Mouse (Mus musculus): ENCODE measurements at regions not wholly inside any gene's neighbourhood (a gene's known extent, or its start where the extent isn't known, plus 50 kb on each side); places are given as distances from the start of the nearest gene placed in this dataset.

DNA sequence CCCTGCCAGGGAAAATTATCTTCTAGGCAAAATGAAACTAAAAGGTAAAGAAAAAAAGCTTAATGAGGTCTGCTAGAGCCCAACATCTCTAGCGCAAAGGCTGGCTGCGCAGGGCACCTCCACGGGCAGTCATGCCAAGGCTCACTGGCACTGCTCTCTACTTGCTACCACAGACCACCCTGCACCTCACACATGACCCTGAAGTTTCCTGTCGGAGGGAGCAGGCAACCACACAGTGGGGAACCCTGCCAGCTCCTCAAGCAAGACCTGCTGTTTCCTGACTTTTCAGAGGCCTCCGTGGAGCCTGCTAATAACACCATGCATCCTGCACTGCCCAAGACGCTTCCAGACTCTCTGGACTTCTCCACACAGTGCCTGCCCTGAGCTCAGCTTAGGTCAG lies 182.3 kb downstream of the Mroh4 start:
- no peaks in the 10 kb centered on the region for H3K27me3 ChIP-seq (ENCODE audit: control insufficient read depth, insufficient read depth, low read length)
- 12% methylated on average over 6 of the region's 6 CpGs for WGBS
- H3K27ac ChIP-seq (ENCODE audit: insufficient read depth, low read length) = no peak overlapping the region
- H3K36me3 ChIP-seq (ENCODE audit: control insufficient read depth, insufficient read depth, low read length) = no peaks in the 10 kb centered on the region
- no peak for DNase-seq (ENCODE audit: low read depth in 1 of 2, low spot score in 2 of 2)
- no peaks in the 10 kb centered on the region for H3K4me1 ChIP-seq (ENCODE audit: control insufficient read depth, insufficient read depth, insufficient read length)
- no peak overlapping the region for H3K4me3 ChIP-seq (ENCODE audit: extremely low read depth, insufficient read depth, insufficient read length)
- no peak for TF ChIP-seq CTCF (IDR thresholded peaks at IDR 0.05; ENCODE audit: extremely low read depth, insufficient read depth, insufficient read length, insufficient replicate concordance)
- TF ChIP-seq POLR2A (IDR thresholded peaks at IDR 0.05; ENCODE audit: low read depth, low read length) = no peak

DNA sequence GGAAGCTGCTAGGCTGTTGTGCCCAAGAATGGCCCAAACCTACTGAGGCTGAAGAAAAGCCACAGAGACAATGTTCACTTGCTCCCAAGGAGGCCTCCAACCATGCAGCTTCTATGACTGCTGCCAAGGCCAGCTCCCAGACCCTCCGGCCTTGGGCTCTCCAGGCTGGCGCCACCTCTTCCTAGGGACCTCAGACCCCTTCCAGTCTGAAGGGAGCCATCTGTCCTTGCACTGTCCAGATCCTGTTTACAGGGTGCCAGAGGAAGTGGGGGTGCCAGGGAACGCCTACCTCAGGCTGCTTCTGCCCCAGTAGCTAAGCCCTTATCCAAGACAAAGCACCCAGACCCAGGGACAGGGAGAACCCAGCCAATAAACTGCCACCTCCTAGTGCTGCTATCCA lies 183.7 kb downstream of the Mroh4 start:
- WGBS = 87% methylated on average over 3 of the region's 3 CpGs
- Histone ChIP-seq H3K36me3 (ENCODE audit: control insufficient read depth, insufficient read depth, low read length) (no peaks in the 10 kb centered on the region), H3K27ac (ENCODE audit: insufficient read depth, low read length) (no peak overlapping the region), H3K4me1 (ENCODE audit: control insufficient read depth, insufficient read depth, insufficient read length) (no peaks in the 10 kb centered on the region), H3K4me3 (ENCODE audit: extremely low read depth, insufficient read depth, insufficient read length) (no peak overlapping the region), H3K27me3 (ENCODE audit: control insufficient read depth, insufficient read depth, low read length) (no peaks in the 10 kb centered on the region)
- no peak for TF ChIP-seq CTCF (IDR thresholded peaks at IDR 0.05; ENCODE audit: extremely low read depth, insufficient read depth, insufficient read length, insufficient replicate concordance)
- TF ChIP-seq POLR2A (IDR thresholded peaks at IDR 0.05; ENCODE audit: low read depth, low read length) = no peak
- no peak for DNase-seq (ENCODE audit: low read depth in 1 of 2, low spot score in 2 of 2)

DNA sequence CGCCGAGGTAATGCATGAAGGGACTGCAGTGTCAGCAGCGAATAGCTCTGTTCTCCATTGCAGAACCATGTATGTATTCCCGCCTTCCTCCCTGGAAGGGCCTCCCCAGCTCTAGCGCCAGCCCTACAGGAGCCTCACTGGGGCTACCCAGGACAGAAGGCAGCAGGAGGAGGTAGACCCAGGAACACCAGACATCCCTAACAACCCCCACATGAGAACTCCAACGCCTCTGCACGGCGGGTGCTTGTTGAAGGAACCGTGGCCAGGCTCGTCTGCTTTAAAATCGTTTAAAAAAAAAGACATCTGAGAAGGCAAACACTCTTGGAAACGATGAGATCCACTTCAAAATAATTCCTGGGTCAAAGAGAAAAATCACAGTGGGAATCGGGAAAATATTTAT lies 194.3 kb downstream of the Mroh4 start:
- Histone ChIP-seq H3K4me3 (ENCODE audit: extremely low read depth, insufficient read depth, insufficient read length) (no peak overlapping the region), H3K4me1 (ENCODE audit: control insufficient read depth, insufficient read depth, insufficient read length) (no peaks in the 10 kb centered on the region), H3K27me3 (ENCODE audit: control insufficient read depth, insufficient read depth, low read length) (no peaks in the 10 kb centered on the region), H3K36me3 (ENCODE audit: control insufficient read depth, insufficient read depth, low read length) (no peaks in the 10 kb centered on the region), H3K27ac (ENCODE audit: insufficient read depth, low read length) (no peak overlapping the region)
- no peak for DNase-seq (ENCODE audit: low read depth in 1 of 2, low spot score in 2 of 2)
- WGBS = 78% methylated on average over 13 of the region's 13 CpGs
- TF ChIP-seq POLR2A (IDR thresholded peaks at IDR 0.05; ENCODE audit: low read depth, low read length) (no peak), CTCF (IDR thresholded peaks at IDR 0.05; ENCODE audit: extremely low read depth, insufficient read depth, insufficient read length, insufficient replicate concordance) (no peak)

DNA sequence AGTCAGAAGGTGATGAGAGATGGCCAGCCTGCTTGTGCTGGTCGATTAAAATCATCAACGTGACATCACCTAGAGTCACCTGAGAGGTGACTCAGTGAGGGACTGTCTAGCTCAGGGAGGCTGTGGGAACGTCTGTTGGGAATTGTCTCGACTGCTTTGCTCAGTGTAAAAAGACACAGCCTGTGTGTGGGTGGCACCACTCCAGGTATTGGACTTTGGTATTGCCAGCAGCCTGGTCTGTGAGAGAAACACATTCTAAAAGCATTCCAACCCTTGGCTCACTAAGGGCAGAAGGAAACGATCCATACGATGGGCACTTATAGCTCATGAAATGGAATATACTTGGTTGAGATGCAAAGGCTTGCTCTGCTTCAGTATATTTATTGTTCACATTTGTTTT lies 209.2 kb downstream of the Mroh4 start:
- H3K36me3 ChIP-seq (ENCODE audit: control insufficient read depth, insufficient read depth, low read length) = no peaks in the 10 kb centered on the region
- WGBS = 84% methylated on average over 6 of the region's 6 CpGs
- no peak for DNase-seq (ENCODE audit: low read depth in 1 of 2, low spot score in 2 of 2)

DNA sequence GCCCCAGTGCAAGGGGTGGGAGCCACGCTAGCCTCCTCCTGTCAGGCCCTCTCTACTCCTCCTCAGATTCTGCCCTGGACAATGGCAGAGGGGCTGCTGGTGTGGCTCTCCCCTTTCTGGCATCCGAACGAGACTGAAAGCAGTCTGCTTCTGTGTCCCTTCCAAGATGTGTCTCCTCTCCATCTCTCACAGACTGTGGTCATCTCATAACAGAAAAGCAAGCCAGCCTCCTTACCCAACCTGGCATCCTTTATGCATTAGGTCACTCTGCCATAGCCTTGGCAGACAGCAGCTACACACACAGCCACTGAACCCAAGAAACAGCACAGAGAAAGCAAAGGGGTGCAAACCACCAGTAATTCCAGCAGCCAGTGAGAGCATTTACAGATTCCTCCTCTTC lies 213.2 kb downstream of the Mroh4 start:
- no peaks in the 10 kb centered on the region for H3K27me3 ChIP-seq (ENCODE audit: control insufficient read depth, insufficient read depth, low read length)
- H3K4me3 ChIP-seq (ENCODE audit: extremely low read depth, insufficient read depth, insufficient read length) = no peak overlapping the region
- H3K27ac ChIP-seq (ENCODE audit: insufficient read depth, low read length) = no peak overlapping the region
- WGBS = 69% methylated on average over 3 of the region's 3 CpGs
- no peaks in the 10 kb centered on the region for H3K36me3 ChIP-seq (ENCODE audit: control insufficient read depth, insufficient read depth, low read length)
- H3K4me1 ChIP-seq (ENCODE audit: control insufficient read depth, insufficient read depth, insufficient read length) = no peaks in the 10 kb centered on the region
- TF ChIP-seq POLR2A (IDR thresholded peaks at IDR 0.05; ENCODE audit: low read depth, low read length) (no peak), CTCF (IDR thresholded peaks at IDR 0.05; ENCODE audit: extremely low read depth, insufficient read depth, insufficient read length, insufficient replicate concordance) (no peak)
- DNase-seq (ENCODE audit: low read depth in 1 of 2, low spot score in 2 of 2) = no peak

More for the DNA sequence above, 209.2 kb downstream of the Mroh4 start:
- H3K4me1 ChIP-seq (ENCODE audit: control insufficient read depth, insufficient read depth, insufficient read length) = no peaks in the 10 kb centered on the region
- H3K27ac ChIP-seq (ENCODE audit: insufficient read depth, low read length) = no peak overlapping the region
- no peak overlapping the region for H3K4me3 ChIP-seq (ENCODE audit: extremely low read depth, insufficient read depth, insufficient read length)
- TF ChIP-seq POLR2A (IDR thresholded peaks at IDR 0.05; ENCODE audit: low read depth, low read length) = no peak
- no peak for TF ChIP-seq CTCF (IDR thresholded peaks at IDR 0.05; ENCODE audit: extremely low read depth, insufficient read depth, insufficient read length, insufficient replicate concordance)
- H3K27me3 ChIP-seq (ENCODE audit: control insufficient read depth, insufficient read depth, low read length) = no peaks in the 10 kb centered on the region

DNA sequence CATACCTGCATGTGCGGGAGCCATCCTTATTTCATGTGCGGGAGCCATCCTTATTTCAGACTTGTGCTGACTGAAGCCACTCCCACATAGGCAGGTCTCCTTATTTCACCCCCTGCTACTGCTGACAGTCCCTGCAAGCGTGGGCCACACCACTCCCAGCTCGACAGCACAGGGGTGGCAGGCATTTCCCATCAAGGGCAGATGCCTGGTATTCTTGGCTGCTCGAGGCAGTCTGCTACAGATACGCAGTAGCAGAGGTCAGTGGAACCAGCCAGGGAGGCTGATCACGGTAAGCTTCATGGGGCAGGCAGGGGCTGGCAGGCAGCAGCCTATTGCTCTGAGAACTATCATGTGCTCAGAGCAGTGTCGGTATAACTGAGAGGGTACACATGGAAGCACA lies 215.6 kb downstream of the Mroh4 start:
- no peaks in the 10 kb centered on the region for H3K4me1 ChIP-seq (ENCODE audit: control insufficient read depth, insufficient read depth, insufficient read length)
- H3K36me3 ChIP-seq (ENCODE audit: control insufficient read depth, insufficient read depth, low read length) = no peaks in the 10 kb centered on the region
- no peaks in the 10 kb centered on the region for H3K27me3 ChIP-seq (ENCODE audit: control insufficient read depth, insufficient read depth, low read length)
- no peak overlapping the region for H3K27ac ChIP-seq (ENCODE audit: insufficient read depth, low read length)
- WGBS = 82% methylated on average over 8 of the region's 8 CpGs
- no peak overlapping the region for H3K4me3 ChIP-seq (ENCODE audit: extremely low read depth, insufficient read depth, insufficient read length)
- TF ChIP-seq CTCF (IDR thresholded peaks at IDR 0.05; ENCODE audit: extremely low read depth, insufficient read depth, insufficient read length, insufficient replicate concordance) = no peak
- TF ChIP-seq POLR2A (IDR thresholded peaks at IDR 0.05; ENCODE audit: low read depth, low read length) = no peak
- no peak for DNase-seq (ENCODE audit: low read depth in 1 of 2, low spot score in 2 of 2)

DNA sequence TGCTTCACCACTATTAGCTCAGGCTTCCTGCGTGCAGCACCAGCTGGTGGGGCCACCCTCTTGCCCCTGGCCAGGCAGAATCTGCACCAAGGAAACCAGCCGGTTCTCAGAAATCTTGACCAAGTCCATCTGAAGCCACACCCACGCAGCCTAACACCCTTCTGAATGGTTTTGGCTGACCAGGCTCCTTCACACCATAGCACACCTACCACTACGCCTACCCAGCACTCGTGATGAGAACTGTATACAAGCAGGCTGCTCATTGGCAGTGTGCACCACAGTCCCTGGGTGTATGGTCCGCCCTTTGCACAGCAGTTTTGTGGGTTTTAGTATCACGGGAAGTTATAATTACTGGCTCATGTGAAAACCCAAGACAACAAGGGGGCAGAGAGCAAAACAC lies 217.5 kb downstream of the Mroh4 start:
- WGBS = 80% methylated on average over 7 of the region's 7 CpGs
- Histone ChIP-seq H3K4me3 (ENCODE audit: extremely low read depth, insufficient read depth, insufficient read length) (no peak overlapping the region), H3K36me3 (ENCODE audit: control insufficient read depth, insufficient read depth, low read length) (no peaks in the 10 kb centered on the region), H3K27me3 (ENCODE audit: control insufficient read depth, insufficient read depth, low read length) (no peaks in the 10 kb centered on the region), H3K27ac (ENCODE audit: insufficient read depth, low read length) (no peak overlapping the region), H3K4me1 (ENCODE audit: control insufficient read depth, insufficient read depth, insufficient read length) (no peaks in the 10 kb centered on the region)
- TF ChIP-seq CTCF (IDR thresholded peaks at IDR 0.05; ENCODE audit: extremely low read depth, insufficient read depth, insufficient read length, insufficient replicate concordance) (no peak), POLR2A (IDR thresholded peaks at IDR 0.05; ENCODE audit: low read depth, low read length) (no peak)
- DNase-seq (ENCODE audit: low read depth in 1 of 2, low spot score in 2 of 2) = no peak

Measured in spleen, adult 2 months (tissue).